Mouse (Mus musculus): Measurements from ENCODE around the gene Mindy4.
A peak's percentile ranks its signal among the peaks of the same experiment; 100 is the strongest.

DNA sequence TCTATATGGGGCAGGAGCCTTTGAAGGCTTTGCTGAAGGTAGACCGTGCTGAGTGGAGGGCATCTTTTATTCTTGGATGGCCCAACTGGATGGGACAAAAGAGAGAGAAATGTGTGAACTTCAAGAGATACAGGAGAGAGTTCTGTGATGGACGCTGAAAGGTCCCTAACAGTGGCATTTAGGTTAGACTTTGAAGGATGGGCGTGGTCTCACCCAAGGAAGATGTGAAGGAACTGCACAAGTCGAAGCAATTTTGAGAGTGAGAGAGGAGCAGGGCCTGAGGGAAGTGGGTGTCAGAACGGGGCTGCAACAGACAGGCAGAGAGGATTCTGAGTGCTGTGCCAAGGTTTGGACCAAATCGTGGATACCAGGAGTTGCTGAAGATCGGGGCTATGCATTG is 54.1 kb downstream of the Mindy4 start:
- TF ChIP-seq ZC3H11A (IDR thresholded peaks at IDR 0.05; ENCODE audit: low read depth, low read length) (no peak), CHD2 (IDR thresholded peaks at IDR 0.05; ENCODE audit: low read length) (no peak), POLR2A (IDR thresholded peaks at IDR 0.05; ENCODE audit: control insufficient read depth in 1 of 2, insufficient read depth in 1 of 2, low read depth in 1 of 2, low read length in 2 of 2, poor library complexity in 1 of 2) (no peak), MAX (IDR thresholded peaks at IDR 0.05; ENCODE audit: low read length) (0 out of 2 replicates have a peak, but pooled peaks have one; percentile 2), GATA1 (IDR thresholded peaks at IDR 0.05; ENCODE audit: low read depth, low read length) (no peak), ZNF384 (IDR thresholded peaks at IDR 0.05; ENCODE audit: low read depth, low read length) (no peak), HCFC1 (IDR thresholded peaks at IDR 0.05; ENCODE audit: low read depth, low read length) (no peak), ZMIZ1 (IDR thresholded peaks at IDR 0.05; ENCODE audit: low read depth, low read length) (no peak), CTCF (IDR thresholded peaks at IDR 0.05 in 2 of 3, conservative IDR thresholded peaks at IDR 0.05 in 1 of 3; ENCODE audit: control insufficient read depth in 1 of 3, insufficient read depth in 1 of 3, low read depth in 2 of 3, low read length in 3 of 3, poor library complexity in 1 of 3, severe bottlenecking in 1 of 3) (no peak), TCF12 (IDR thresholded peaks at IDR 0.05; ENCODE audit: low read depth, low read length) (no peak), RAD21 (IDR thresholded peaks at IDR 0.05; ENCODE audit: low read depth, low read length) (no peak)

Measured in MEL (cell line).